Mouse (Mus musculus) ES-E14 (cell line): ENCODE results near the gene Lrrc55.

Source experiments
- CHD2 ChIP-seq: IDR thresholded peaks from 2 replicates; pipeline ENCODE4 v1.6.1; 2014; ENCODE audit warnings: mild to moderate bottlenecking, low read depth, low read length, inconsistent platforms
- MAFK ChIP-seq: IDR thresholded peaks from 2 replicates; pipeline ENCODE4 v1.6.1; 2014; ENCODE audit warnings: mild to moderate bottlenecking, low read depth, low read length, inconsistent platforms; ENCODE audit not compliant: insufficient read depth
- ZNF384 ChIP-seq: IDR thresholded peaks from 2 replicates; pipeline ENCODE4 v1.6.1; 2012; ENCODE audit warnings: low read depth, low read length, inconsistent platforms

DNA sequence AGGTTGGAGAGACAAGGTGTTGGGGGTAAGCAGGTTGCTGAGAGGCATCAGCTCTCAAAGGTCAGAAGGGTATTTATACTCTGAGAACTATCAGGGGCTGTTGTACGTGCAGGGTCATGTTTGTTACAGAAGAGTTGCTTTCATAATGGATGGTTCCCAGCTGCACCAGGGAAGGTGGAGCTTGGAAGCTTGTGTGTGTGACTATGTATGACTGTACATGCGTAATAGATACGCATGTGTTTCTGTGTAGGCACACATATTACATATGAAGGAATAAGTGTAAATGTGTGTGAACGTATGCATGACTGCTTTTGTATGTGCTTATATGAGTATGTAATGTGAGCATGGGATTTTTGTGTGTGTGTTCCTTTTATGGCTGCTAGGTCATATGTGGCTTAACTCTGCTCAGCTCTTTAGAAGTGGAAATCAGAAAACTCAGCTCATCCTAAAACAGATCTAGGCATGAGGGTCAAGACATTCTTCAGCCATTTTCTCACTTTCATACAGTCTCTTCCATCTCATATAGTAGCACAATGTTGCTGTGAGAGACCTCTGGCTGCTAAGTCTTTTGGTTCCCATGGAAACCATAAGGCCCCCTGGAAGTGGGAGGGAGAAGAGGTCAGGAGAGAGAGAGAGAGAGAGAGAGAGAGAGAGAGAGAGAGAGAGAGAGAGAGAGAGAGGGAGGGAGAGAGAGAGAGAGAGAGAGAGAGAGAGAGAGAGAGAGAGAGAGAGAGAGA lies 35.9 kb downstream of the Lrrc55 start:
- TF ChIP-seq MAFK (no peak), ZNF384 (no peak), CHD2 (no peak)
